ENCODE assay signal across 18 mouse cellular contexts in the genomic region with DNA sequence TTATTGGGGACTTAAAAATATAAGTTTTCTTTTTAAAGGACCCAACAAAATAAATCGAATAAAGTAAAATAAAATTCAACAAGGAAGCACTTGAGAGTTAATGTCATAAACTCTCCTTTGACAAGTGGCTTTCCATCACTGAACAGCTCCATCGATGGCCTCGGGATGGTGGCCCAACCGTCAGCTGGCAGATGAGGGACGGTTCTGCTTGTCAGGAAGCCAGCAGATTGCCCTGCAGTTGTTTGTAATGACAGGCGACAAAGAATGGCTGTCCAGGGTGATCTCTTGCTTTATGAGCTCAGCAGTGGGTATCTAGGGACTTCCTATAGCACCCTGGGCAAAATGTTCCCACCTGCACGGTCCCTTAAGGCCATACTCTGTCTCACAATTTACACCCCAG.
DNase-seq lines count a peak whose midpoint lies in the region; ATAC-seq and TF ChIP-seq lines count a peak whose summit lies in the region.
"Had no signal": no experiment of that assay in that cellular context is flagged by ENCODE, and none has a peak within 500 bp of the region (broad histone marks: within the 10 kb centered on the region; RNA-seq: fewer than 3 reads in every experiment).

No protein-coding gene starts in this region.

- no peaks in the 10 kb centered on the region for H3K27me3 ChIP-seq in midbrain, postnatal 0 days (ENCODE audit: insufficient read depth, low read length)
- H3K27me3 ChIP-seq in midbrain, embryonic 10.5 days (ENCODE audit: low read depth, poor library complexity, severe bottlenecking): no peaks in the 10 kb centered on the region
- H3K27me3 ChIP-seq: forebrain, embryonic 12.5 days; hindbrain, embryonic 12.5 days; intestine, embryonic 15.5 days had no signal

- H3K4me2 ChIP-seq in midbrain, postnatal 0 days (ENCODE audit: low read depth, low read length, poor library complexity, severe bottlenecking): no peak overlapping the region
- H3K4me2 ChIP-seq: embryonic facial prominence, embryonic 13.5 days; forebrain, embryonic 12.5 days; hindbrain, embryonic 12.5 days; intestine, embryonic 15.5 days had no signal

- TF ChIP-seq CTCF in midbrain, postnatal 0 days (IDR thresholded peaks at IDR 0.05): no peak

- no peak overlapping the region for H3K27ac ChIP-seq in midbrain, postnatal 0 days (ENCODE audit: low read depth, low read length)
- no peak overlapping the region for H3K27ac ChIP-seq in midbrain, embryonic 10.5 days (replicated peaks)
- H3K27ac ChIP-seq: embryonic facial prominence, embryonic 13.5 days; forebrain, embryonic 12.5 days; heart, embryonic 10.5 days; hindbrain, embryonic 12.5 days; intestine, embryonic 15.5 days had no signal

- no peaks in the 10 kb centered on the region for H3K9me3 ChIP-seq in midbrain, postnatal 0 days (ENCODE audit: low read length)
- no peaks in the 10 kb centered on the region for H3K9me3 ChIP-seq in midbrain, embryonic 10.5 days (replicated peaks)
- H3K9me3 ChIP-seq: embryonic facial prominence, embryonic 13.5 days; forebrain, embryonic 12.5 days; heart, embryonic 10.5 days; hindbrain, embryonic 12.5 days; intestine, embryonic 15.5 days had no signal

- no peak overlapping the region for H3K4me3 ChIP-seq in midbrain, postnatal 0 days (ENCODE audit: low read depth, low read length)
- no peak overlapping the region for H3K4me3 ChIP-seq in midbrain, embryonic 10.5 days
- H3K4me3 ChIP-seq: embryonic facial prominence, embryonic 13.5 days; forebrain, embryonic 12.5 days; heart, embryonic 10.5 days; hindbrain, embryonic 12.5 days; intestine, embryonic 15.5 days had no signal

- H3K4me1 ChIP-seq in midbrain, postnatal 0 days (ENCODE audit: insufficient read depth, low read length): no peaks in the 10 kb centered on the region
- no peaks in the 10 kb centered on the region for H3K4me1 ChIP-seq in midbrain, embryonic 10.5 days
- H3K4me1 ChIP-seq: forebrain, embryonic 12.5 days; heart, embryonic 10.5 days; hindbrain, embryonic 12.5 days; intestine, embryonic 15.5 days had no signal

- ATAC-seq in midbrain, postnatal 0 days (ENCODE audit: low FRiP score): no peak
- ATAC-seq: forebrain, embryonic 16.5 days; intestine, embryonic 15.5 days had no signal

- no peaks in the 10 kb centered on the region for H3K36me3 ChIP-seq in midbrain, postnatal 0 days (ENCODE audit: insufficient read depth, low read length)
- H3K36me3 ChIP-seq in midbrain, embryonic 10.5 days: no peaks in the 10 kb centered on the region
- H3K36me3 ChIP-seq: embryonic facial prominence, embryonic 13.5 days; forebrain, embryonic 12.5 days; heart, embryonic 10.5 days; hindbrain, embryonic 12.5 days; intestine, embryonic 15.5 days had no signal

- DNase-seq in cerebellum, postnatal 14 days: peak; percentile 14 to 18
- no peak for DNase-seq in cerebellum, adult 11-12 months
- peak; percentile 14 for DNase-seq in midbrain, postnatal 0 days (ENCODE audit: low spot score)
- no peak for DNase-seq in midbrain, embryonic 10.5 days (ENCODE audit: low spot score)
- DNase-seq in adrenal gland, postnatal 25 days: peak; percentile 4
- no peak for DNase-seq in ovary, postnatal 36 days (ENCODE audit: low spot score)
- DNase-seq: cerebellum, adult 2 months; cerebellum, postnatal 36 days; gastrocnemius, postnatal 10 days; heart, adult 18-20 months; heart, postnatal 10 days; heart, postnatal 4 days had no signal

- 69% methylated on average over 7 of the region's 7 CpGs for WGBS in midbrain, postnatal 0 days
- WGBS in midbrain, embryonic 10.5 days: 88% methylated on average over 7 of the region's 7 CpGs

- H3K9ac ChIP-seq in midbrain, postnatal 0 days (replicated peaks; ENCODE audit: low read length, poor library complexity, severe bottlenecking): no peak overlapping the region
- H3K9ac ChIP-seq: embryonic facial prominence, embryonic 13.5 days; forebrain, embryonic 12.5 days; hindbrain, embryonic 12.5 days; intestine, embryonic 15.5 days had no signal

Comparison
In these comparisons a context has a peak if more than half of its experiments do, and no peak if none do; other contexts are left out.
1. DNase-seq: peak in cerebellum, postnatal 14 days (2 of 2), midbrain, postnatal 0 days (single experiment) and adrenal gland, postnatal 25 days (single experiment); none in cerebellum, adult 11-12 months (single experiment), midbrain, embryonic 10.5 days (single experiment) and ovary, postnatal 36 days (single experiment).